Mouse (Mus musculus) limb, embryonic 14.5 days (tissue): Measurements from ENCODE around the gene Emp2. TPM values are rescaled to one million over a fixed set of nuclear protein-coding genes. Genes with fewer than 3 reads are reported as not detected.
"Not testable (repeated sequence)": the region's sequence is repeated elsewhere in the genome, so short reads cannot be mapped to it uniquely, and the experiment has no call there.

Experiments
- ATAC-seq: fragments of 200-750 bp; cut with Nextera tagmentation; 2 replicates; pipeline ENCODE4 v1.8.0; 2017; ENCODE audit warnings: low read depth, moderate number of reproducible peaks, moderate TSS enrichment; ENCODE audit not compliant: low FRiP score
- DNase-seq: peaks from one replicate; pipeline ENCODE4 v3.0.0-alpha.2; 2015; ENCODE audit warnings: low spot score
- H3K27ac ChIP-seq: fragments of 300-500 bp; sonication (generic); replicated peaks from 2 replicates; pipeline ENCODE4 v1.5.1; 2014; ENCODE audit warnings: low read depth, mild to moderate bottlenecking, low read length, moderate library complexity, mixed read lengths
- H3K27me3 ChIP-seq: fragments of 300-500 bp; sonication (generic); 2 replicates; pipeline ENCODE4 v1.6.1; 2014; ENCODE audit warnings: low read length, mixed read lengths; ENCODE audit not compliant: control insufficient read depth, insufficient read depth
- H3K36me3 ChIP-seq: fragments of 300-500 bp; sonication (generic); 2 replicates; pipeline ENCODE4 v1.6.1; 2014; ENCODE audit warnings: mild to moderate bottlenecking, low read length, moderate library complexity, mixed read lengths; ENCODE audit not compliant: control insufficient read depth, insufficient read depth
- H3K4me1 ChIP-seq: fragments of 300-500 bp; sonication (generic); 2 replicates; pipeline ENCODE4 v1.6.1; 2014; ENCODE audit warnings: antibody characterized with exemption, low read length, mixed read lengths; ENCODE audit not compliant: control insufficient read depth, insufficient read depth
- H3K4me2 ChIP-seq: fragments of 300-500 bp; sonication (generic); replicated peaks from 2 replicates; pipeline ENCODE4 v1.6.1; 2014; ENCODE audit warnings: low read depth, mild to moderate bottlenecking, low read length, moderate library complexity; ENCODE audit not compliant: severe bottlenecking
- H3K4me3 ChIP-seq: fragments of 300-500 bp; sonication (generic); replicated peaks from 2 replicates; pipeline ENCODE4 v1.5.1; 2014; ENCODE audit warnings: low read length
- H3K9ac ChIP-seq: fragments of 300-500 bp; sonication (generic); 2 replicates; pipeline ENCODE4 v1.6.1; 2014; ENCODE audit warnings: mild to moderate bottlenecking, low read depth, low read length, moderate library complexity; ENCODE audit not compliant: severe bottlenecking
- H3K9me3 ChIP-seq: fragments of 300-500 bp; sonication (generic); 2 replicates; pipeline ENCODE4 v1.6.1; 2016; ENCODE audit warnings: low read length; ENCODE audit not compliant: control insufficient read depth
- POLR2A ChIP-seq: fragments of 200-500 bp; IDR thresholded peaks from 2 replicates; pipeline ENCODE4 v1.8.0; 2012; ENCODE audit warnings: inconsistent platforms, mild to moderate bottlenecking, moderate library complexity, borderline replicate concordance; ENCODE audit not compliant: insufficient read depth, insufficient read length; ENCODE audit errors: extremely low read depth
- WGBS: fragments of 180-500 bp; shearing (Covaris S2); extraction: QIAGEN DNeasy Blood & Tissue Kit; methylation state at CpG from one replicate; pipeline ENCODE4 v1.1.7; 2014; 5-methylcytosine and 5-hydroxymethylcytosine counted together
- polyA plus RNA-seq, 2 experiments: library from polyadenylated mRNA; depleted of rRNA in 1 of 2; stranded (reverse) in 1 of 2; unstranded in 1 of 2; fragments of >200 nt; fragmentation: Nextera tagmentation in 1 of 2; extraction: Ambion mirVana in 1 of 2; gene quantifications; 2 replicates each; pipeline versions ENCODE4 v1.2.1 to v1.2.3; 2012 to 2014

The Emp2 gene
- polyA plus RNA-seq, 2 experiments: 35.2 to 41.7 TPM

DNA sequence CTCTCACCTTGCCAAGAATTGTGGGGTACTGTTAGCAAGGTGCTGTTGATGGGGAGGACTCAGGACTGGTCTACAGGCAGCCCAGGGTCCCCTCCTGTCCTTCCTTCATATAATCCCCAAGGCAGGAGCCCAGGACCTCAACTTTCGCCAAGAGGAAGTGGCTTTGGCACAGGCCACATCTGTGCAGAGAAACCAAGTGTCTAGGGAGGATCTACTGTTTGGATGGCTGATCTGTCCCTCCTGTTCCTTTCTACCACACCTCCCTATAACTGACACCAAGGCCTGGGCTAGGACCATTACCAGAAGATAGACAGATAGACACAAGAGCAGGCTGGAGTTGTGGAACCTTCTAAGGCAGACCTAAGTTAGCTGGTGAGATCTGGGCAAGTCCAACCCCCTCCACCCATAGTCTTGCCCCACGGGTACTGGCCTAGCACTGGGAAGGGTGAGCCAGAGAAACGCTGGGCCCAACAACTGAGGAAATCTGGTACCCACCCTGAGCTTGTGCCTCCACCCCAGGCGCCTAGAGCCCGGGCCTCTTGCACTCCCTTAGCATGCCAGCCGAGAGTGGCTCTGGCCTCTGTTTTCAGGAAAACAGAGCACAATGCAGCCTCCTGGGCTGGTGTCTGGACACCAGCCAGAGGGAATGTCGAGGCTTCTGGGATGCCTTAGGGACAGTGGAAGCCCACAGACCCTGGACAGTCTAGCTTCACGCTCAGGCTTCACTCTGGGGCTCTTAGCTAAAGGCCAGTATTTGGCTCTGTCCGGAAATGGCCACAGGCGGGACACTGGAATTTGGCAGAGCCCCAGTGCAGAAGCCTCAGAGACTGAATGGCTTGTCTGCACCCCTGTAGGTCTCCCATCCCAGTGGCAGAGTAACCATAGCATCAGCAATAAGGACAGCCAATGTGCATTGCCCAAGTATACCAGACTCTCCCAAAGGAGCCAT, 15.8 kb downstream of the Emp2 start:
- ATAC-seq: no peak
- no peak for DNase-seq
- no peak for TF ChIP-seq POLR2A
- WGBS: 91% methylated on average over 10 of the region's 10 CpGs
- H3K4me2 ChIP-seq: no peak overlapping the region
- no peaks in the 10 kb centered on the region for H3K27me3 ChIP-seq
- H3K4me1 ChIP-seq: no peaks in the 10 kb centered on the region
- no peak overlapping the region for H3K9ac ChIP-seq
- no peaks in the 10 kb centered on the region for H3K36me3 ChIP-seq
- no peaks in the 10 kb centered on the region for H3K9me3 ChIP-seq
- no peak overlapping the region for H3K27ac ChIP-seq
- H3K4me3 ChIP-seq: no peak overlapping the region

DNA sequence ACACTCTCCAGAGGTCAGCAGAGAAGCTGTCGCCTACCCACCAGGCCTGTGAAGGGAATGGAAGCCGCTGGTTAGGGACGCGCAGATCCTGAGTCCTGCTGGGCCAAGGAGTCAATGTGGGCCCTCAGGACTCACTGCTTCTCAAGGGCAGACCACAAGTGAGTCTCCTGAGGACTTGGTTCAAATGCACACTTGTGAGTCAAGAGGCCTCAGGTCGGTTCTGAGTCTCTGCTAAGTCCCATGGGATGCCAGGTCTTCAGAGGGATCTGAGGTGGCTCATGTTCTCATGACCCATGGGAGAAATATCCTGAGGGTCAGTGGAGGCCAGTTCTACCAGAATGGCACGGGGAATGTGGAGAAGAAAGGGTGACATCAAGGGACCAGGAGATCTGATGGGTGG, 25.7 kb downstream of the Emp2 start:
- H3K36me3 ChIP-seq: peaks cover 9% of the 10 kb centered on the region; the same call in 1 of the 2 replicates
- no peak overlapping the region for H3K9ac ChIP-seq
- no peak for TF ChIP-seq POLR2A
- no peaks in the 10 kb centered on the region for H3K9me3 ChIP-seq
- peaks cover 9% of the 10 kb centered on the region; the same call in 1 of the 2 replicates for H3K4me1 ChIP-seq
- no peak overlapping the region for H3K4me3 ChIP-seq
- DNase-seq (no peak), ATAC-seq (no peak)
- H3K27me3 ChIP-seq: no peaks in the 10 kb centered on the region
- no peak overlapping the region for H3K4me2 ChIP-seq
- no peak overlapping the region for H3K27ac ChIP-seq
- WGBS: 83% methylated on average over 6 of the region's 6 CpGs

DNA sequence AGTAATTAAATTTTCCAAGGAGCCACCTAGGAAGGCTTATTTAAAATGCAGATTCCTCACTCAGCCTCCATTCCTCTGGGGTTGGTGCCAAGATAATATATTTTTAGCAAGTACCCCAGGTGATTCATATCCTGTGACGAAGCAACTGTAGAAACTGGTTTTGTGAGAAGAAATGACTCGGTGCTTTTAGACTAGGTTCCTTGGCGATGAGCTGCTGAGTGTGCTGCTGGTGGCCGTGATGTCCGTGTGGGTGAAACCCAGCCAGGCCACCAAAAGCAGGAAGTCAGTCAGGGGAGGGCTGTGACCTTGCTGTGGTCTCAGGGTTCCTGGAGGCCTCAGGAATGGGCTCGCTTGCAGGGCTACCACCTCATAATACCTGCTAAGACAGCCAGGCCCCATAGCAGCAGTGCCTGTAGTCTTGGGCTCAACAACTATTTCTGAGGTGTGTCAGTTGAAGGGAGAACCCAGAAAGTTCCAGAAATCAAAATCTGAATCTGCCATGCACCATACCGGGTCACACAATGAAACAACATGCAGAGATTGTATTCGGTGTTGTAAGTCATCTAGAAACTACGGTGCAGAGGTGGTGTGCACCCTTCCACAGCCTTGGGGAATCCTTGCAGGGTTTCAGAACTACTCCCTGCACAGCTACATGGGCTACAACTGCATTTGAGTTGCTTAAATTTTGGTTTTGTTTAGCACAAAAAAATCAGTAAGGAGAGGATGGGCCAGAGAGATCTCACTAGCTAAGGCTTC, 27.1 kb downstream of the Emp2 start:
- H3K27ac ChIP-seq: no peak overlapping the region
- no peak for TF ChIP-seq POLR2A
- WGBS: 63% methylated on average over 9 of the region's 9 CpGs
- DNase-seq (no peak), ATAC-seq (no peak)
- H3K27me3 ChIP-seq: no peaks in the 10 kb centered on the region
- H3K9ac ChIP-seq: no peak overlapping the region
- H3K4me3 ChIP-seq: no peak overlapping the region
- no peak overlapping the region for H3K4me2 ChIP-seq
- peaks cover 9% of the 10 kb centered on the region; the same call in 1 of the 2 replicates for H3K36me3 ChIP-seq
- H3K9me3 ChIP-seq: no peaks in the 10 kb centered on the region
- H3K4me1 ChIP-seq: peaks cover 9% of the 10 kb centered on the region; the same call in 1 of the 2 replicates

DNA sequence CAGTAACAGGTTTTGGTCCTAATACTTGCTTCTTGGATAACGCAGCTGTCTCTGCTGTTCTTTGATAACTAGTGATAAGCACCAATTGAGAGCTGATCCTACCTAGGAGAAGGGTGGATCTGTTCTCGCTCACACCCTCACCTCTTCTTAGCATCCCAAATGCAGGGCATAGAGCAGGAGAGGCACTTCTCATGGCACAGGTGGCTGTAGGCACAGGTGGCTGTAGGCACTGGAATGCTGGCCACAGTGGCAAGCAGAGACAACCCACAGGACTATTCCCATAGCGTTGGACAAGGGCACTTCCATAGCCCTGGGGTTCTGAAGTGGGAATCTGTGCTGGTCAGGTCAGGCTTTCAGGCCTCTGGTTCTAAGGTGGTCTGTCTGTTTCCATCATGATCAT, 31.9 kb downstream of the Emp2 start:
- Histone ChIP-seq H3K36me3 (peaks cover 9% of the 10 kb centered on the region; the same call in 1 of the 2 replicates), H3K4me1 (peaks cover 9% of the 10 kb centered on the region; the same call in 1 of the 2 replicates)

DNA sequence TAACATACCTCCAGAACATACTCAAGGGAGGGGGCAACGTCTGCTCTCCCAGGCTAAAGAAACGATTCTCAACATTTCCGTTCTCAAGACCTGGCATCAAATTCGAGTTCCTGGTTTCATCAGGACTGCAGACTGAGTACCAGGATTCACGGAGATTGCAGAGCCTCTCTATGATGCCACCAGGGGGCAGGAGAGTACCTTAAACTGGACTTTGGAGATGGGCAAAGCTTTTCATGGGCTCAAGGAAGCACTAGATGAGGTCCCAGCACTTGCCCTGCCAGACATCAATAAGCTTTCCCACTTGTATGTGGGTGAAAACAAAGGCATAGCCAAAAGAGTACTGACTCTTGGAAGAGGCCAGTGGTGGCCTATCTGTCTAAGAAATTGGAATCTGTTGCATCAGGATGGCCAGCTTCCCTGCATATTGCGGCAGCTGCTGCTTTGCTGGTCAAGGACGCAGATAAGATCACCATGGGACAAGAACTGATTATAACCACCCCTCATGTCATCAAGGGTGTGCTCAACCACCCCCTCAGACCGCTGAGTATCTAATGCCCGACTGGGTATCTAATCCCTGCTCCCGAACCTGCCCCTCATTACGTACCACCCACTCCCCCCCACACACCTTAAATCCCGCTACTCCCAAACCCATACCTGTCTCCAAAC, 33.3 kb downstream of the Emp2 start:
- Histone ChIP-seq H3K27ac (no peak overlapping the region), H3K27me3 (no peaks in the 10 kb centered on the region), H3K9me3 (no peaks in the 10 kb centered on the region), H3K4me3 (no peak overlapping the region), H3K36me3 (peaks cover 9% of the 10 kb centered on the region; the same call in 1 of the 2 replicates), H3K4me1 (no peaks in the 10 kb centered on the region), H3K9ac (no peak overlapping the region), H3K4me2 (no peak overlapping the region)
- WGBS: 44% methylated on average over 12 of the region's 12 CpGs
- ATAC-seq (peak; percentile 55; the same call in 1 of the 2 replicates), DNase-seq (peak; percentile 83)
- no peak for TF ChIP-seq POLR2A

More for the DNA sequence above, 31.9 kb downstream of the Emp2 start:
- H3K27me3 ChIP-seq: no peaks in the 10 kb centered on the region
- TF ChIP-seq POLR2A: no peak
- H3K9me3 ChIP-seq: no peaks in the 10 kb centered on the region
- ATAC-seq (no peak), DNase-seq (no peak)
- H3K4me2 ChIP-seq: no peak overlapping the region
- no peak overlapping the region for H3K4me3 ChIP-seq
- no peak overlapping the region for H3K9ac ChIP-seq
- H3K27ac ChIP-seq: no peak overlapping the region
- WGBS: 75% methylated on average over 3 of the region's 3 CpGs

DNA sequence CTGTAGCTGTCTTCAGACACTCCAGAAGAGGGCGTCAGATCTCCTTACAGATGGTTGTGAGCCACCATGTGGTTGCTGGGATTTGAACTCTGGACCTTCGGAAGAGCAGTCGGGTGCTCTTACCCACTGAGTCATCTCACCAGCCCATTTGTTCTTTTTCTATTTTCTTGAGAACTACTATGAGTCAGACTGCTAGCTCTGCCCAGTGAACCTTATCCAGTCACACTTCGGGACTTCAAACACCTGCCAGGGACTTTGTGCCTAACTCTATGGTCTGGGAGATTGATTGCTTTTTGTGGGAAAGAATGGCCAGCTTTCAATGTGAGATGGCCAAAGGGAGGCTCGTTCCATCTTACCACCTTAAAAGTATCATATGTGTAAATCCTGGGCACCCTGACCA, 37.0 kb downstream of the Emp2 start:
- H3K36me3 ChIP-seq, H3K9ac ChIP-seq, H3K27ac ChIP-seq, H3K9me3 ChIP-seq, H3K4me3 ChIP-seq, H3K27me3 ChIP-seq, ATAC-seq, DNase-seq, H3K4me2 ChIP-seq, H3K4me1 ChIP-seq: not testable (repeated sequence)
- WGBS: 88% methylated on average over 5 of the region's 5 CpGs
